Mouse (Mus musculus): Measurements from ENCODE around the gene Vwa7.

GRCm38 (mm10) chr17:35058316-35058715, 41.9 kb downstream of the Vwa7 start:
- TF ChIP-seq CTCF (IDR thresholded peaks at IDR 0.05) (no peak), EP300 (IDR thresholded peaks at IDR 0.05; ENCODE audit: insufficient read depth, low read depth, low read length) (no peak)

Measured in heart, adult 2 months (tissue).